Mouse (Mus musculus) lung, embryonic 16.5 days (tissue): ENCODE results near the gene Slc44a5. TPM values are rescaled to one million over a fixed set of nuclear protein-coding genes. Genes with fewer than 3 reads are reported as not detected.
"Not testable (repeated sequence)": the region's sequence is repeated elsewhere in the genome, so short reads cannot be mapped to it uniquely, and the experiment has no call there.

Source experiments
- ATAC-seq: fragments of 200-750 bp; cut with Nextera tagmentation; 2 replicates; pipeline ENCODE4 v1.8.0; 2017; ENCODE audit warnings: low read depth, mild to moderate bottlenecking, moderate library complexity
- H3K27ac ChIP-seq: fragments of 300-500 bp; sonication (generic); 2 replicates; pipeline ENCODE4 v1.5.1; 2014; ENCODE audit warnings: mild to moderate bottlenecking, control low read depth, low read length
- H3K27me3 ChIP-seq: fragments of 300-500 bp; sonication (generic); 2 replicates; pipeline ENCODE4 v1.6.1; 2014; ENCODE audit warnings: low read depth, low read length, mixed read lengths; ENCODE audit not compliant: control insufficient read depth, insufficient read depth
- H3K36me3 ChIP-seq: fragments of 300-500 bp; sonication (generic); 2 replicates; pipeline ENCODE4 v1.6.1; 2014; ENCODE audit warnings: low read length; ENCODE audit not compliant: control insufficient read depth, insufficient read depth
- H3K4me1 ChIP-seq: fragments of 300-500 bp; sonication (generic); replicated peaks from 2 replicates; pipeline ENCODE4 v1.6.1; 2014; ENCODE audit warnings: low read length, mixed read lengths; ENCODE audit not compliant: control insufficient read depth, insufficient read depth
- H3K4me2 ChIP-seq: fragments of 300-500 bp; sonication (generic); 2 replicates; pipeline ENCODE4 v1.6.1; 2014; ENCODE audit warnings: low read depth, low read length, control low read depth
- H3K4me3 ChIP-seq: fragments of 300-500 bp; sonication (generic); 2 replicates; pipeline ENCODE4 v1.5.1; 2014; ENCODE audit warnings: mild to moderate bottlenecking, low read length, control low read depth
- H3K9ac ChIP-seq: fragments of 300-500 bp; sonication (generic); 2 replicates; pipeline ENCODE4 v1.6.1; 2014; ENCODE audit warnings: low read length, control low read depth
- H3K9me3 ChIP-seq: fragments of 300-500 bp; sonication (generic); 2 replicates; pipeline ENCODE4 v1.6.1; 2016; ENCODE audit warnings: low read length; ENCODE audit not compliant: control insufficient read depth
- WGBS: fragments of 180-500 bp; shearing (Covaris S2); extraction: QIAGEN DNeasy Blood & Tissue Kit; methylation state at CpG from one replicate; pipeline ENCODE4 v1.1.7; 2014; 5-methylcytosine and 5-hydroxymethylcytosine counted together
- polyA plus RNA-seq: library from polyadenylated mRNA; unstranded; fragments of >200 nt; fragmentation: Nextera tagmentation; extraction: Ambion mirVana; gene quantifications from 2 replicates; pipeline ENCODE4 v1.2.1, GENCODE M21; 2015

Slc44a5 gene
- polyA plus RNA-seq, 1 experiment from 2014 or later, result 0.39 TPM

DNA sequence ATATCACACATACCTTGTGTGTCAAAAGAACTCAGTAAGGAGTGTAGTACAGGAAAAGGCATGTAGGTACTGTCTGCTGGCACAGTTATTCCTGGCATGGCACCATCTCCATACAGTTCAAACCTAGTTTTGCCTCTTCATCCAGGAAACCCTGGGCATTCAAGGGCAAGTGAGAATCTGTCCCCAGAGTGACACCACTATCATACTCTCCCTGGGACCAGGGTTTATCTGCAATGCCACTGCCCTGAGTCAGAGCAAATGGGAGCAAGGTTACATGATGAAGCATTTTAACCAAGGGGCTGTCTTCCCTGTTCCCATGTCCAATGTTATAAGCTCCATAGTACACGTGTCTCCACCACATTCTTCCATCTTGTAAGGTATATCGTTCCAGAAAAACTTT lies 278.2 kb downstream of the Slc44a5 start:
- H3K9ac ChIP-seq, result no peak overlapping the region
- WGBS, result 87% methylated on average over 2 of the region's 2 CpGs
- no peak overlapping the region for H3K27ac ChIP-seq
- no peak overlapping the region for H3K4me3 ChIP-seq
- no peaks in the 10 kb centered on the region for H3K36me3 ChIP-seq
- H3K27me3 ChIP-seq, result no peaks in the 10 kb centered on the region
- H3K4me2 ChIP-seq, result no peak overlapping the region
- no peaks in the 10 kb centered on the region for H3K9me3 ChIP-seq
- no peak for ATAC-seq
- H3K4me1 ChIP-seq, result no peaks in the 10 kb centered on the region

DNA sequence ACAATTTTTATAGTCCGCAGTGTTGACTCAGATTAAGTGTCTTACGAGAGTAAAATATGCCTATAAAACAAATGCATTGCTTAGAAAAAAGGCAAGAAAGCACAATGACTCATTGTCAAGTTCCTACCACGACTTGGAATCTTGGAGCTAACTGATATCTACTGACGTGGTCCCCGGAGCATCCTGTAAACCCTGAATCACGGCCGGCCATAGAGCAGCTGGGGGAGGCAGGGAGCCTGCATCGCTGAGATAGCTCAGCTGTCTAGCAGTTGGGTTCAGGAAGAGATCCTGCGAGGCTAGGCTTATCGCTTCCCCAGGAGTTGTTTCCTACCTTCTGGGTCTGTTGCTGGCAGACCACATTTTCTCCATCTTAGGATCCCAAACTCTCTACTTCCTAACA lies 279.0 kb downstream of the Slc44a5 start:
- 48% methylated on average over 10 of the region's 10 CpGs for WGBS
- H3K9ac ChIP-seq, result no peak overlapping the region
- ATAC-seq, result no peak
- no peak overlapping the region for H3K27ac ChIP-seq
- H3K27me3 ChIP-seq, result no peaks in the 10 kb centered on the region
- no peaks in the 10 kb centered on the region for H3K4me1 ChIP-seq
- no peaks in the 10 kb centered on the region for H3K9me3 ChIP-seq
- H3K4me3 ChIP-seq, result no peak overlapping the region
- no peaks in the 10 kb centered on the region for H3K36me3 ChIP-seq
- H3K4me2 ChIP-seq, result no peak overlapping the region

DNA sequence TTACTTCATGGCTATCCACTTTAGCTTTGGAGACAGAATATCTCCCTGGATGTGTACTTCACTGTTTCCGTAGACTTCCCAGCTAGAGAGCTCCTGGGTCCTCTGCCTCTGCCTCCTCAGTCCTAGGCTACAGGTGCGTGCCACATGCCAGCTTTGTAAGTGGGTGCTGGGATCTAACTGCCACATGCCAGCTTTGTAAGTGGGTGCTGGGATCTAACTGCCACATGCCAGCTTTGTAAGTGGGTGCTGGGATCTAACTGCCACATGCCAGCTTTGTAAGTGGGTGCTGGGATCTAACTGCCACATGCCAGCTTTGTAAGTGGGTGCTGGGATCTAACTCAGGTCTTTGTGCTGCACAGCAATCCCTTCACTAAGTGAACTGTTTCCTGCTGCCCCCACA lies 281.0 kb downstream of the Slc44a5 start:
- H3K9ac ChIP-seq, H3K27me3 ChIP-seq, H3K4me1 ChIP-seq, H3K4me3 ChIP-seq, H3K9me3 ChIP-seq, H3K27ac ChIP-seq, H3K36me3 ChIP-seq, ATAC-seq, H3K4me2 ChIP-seq: not testable (repeated sequence)
- WGBS, result 87% methylated on average over 2 of the region's 2 CpGs

GRCm38 (mm10) chr3:154257312-154257711 lies 284.1 kb downstream of the Slc44a5 start:
- Histone ChIP-seq H3K4me1 (no peaks in the 10 kb centered on the region), H3K27ac (no peak overlapping the region), H3K9me3 (no peaks in the 10 kb centered on the region), H3K4me3 (no peak overlapping the region), H3K9ac (no peak overlapping the region), H3K36me3 (no peaks in the 10 kb centered on the region), H3K27me3 (no peaks in the 10 kb centered on the region), H3K4me2 (no peak overlapping the region)
- no peak for ATAC-seq

DNA sequence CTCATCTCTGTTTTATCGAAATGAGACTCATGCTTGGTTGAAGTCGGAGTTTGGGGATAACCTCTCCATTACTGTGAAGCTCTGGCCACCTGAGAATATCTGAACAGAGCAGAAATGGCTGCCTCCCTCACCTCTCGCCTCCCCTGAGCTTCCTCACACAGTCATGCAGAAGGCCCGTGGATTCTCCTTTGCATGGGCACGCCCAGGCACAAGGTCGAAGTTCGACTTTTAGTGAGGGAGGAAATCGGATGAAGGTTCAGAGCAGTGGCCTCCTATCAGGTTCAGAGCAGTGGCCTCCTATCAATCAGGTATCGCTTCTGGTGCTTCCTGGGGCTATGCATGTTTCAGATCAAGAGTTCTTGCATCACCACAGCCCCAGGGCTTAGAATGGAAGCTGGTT lies 295.1 kb downstream of the Slc44a5 start:
- no peaks in the 10 kb centered on the region for H3K9me3 ChIP-seq
- ATAC-seq, result no peak
- no peaks in the 10 kb centered on the region for H3K4me1 ChIP-seq
- no peaks in the 10 kb centered on the region for H3K36me3 ChIP-seq
- H3K4me3 ChIP-seq, result no peak overlapping the region
- H3K9ac ChIP-seq, result no peak overlapping the region
- no peak overlapping the region for H3K4me2 ChIP-seq
- peaks cover 5% of the 10 kb centered on the region for H3K27me3 ChIP-seq
- WGBS, result 71% methylated on average over 9 of the region's 9 CpGs
- no peak overlapping the region for H3K27ac ChIP-seq

DNA sequence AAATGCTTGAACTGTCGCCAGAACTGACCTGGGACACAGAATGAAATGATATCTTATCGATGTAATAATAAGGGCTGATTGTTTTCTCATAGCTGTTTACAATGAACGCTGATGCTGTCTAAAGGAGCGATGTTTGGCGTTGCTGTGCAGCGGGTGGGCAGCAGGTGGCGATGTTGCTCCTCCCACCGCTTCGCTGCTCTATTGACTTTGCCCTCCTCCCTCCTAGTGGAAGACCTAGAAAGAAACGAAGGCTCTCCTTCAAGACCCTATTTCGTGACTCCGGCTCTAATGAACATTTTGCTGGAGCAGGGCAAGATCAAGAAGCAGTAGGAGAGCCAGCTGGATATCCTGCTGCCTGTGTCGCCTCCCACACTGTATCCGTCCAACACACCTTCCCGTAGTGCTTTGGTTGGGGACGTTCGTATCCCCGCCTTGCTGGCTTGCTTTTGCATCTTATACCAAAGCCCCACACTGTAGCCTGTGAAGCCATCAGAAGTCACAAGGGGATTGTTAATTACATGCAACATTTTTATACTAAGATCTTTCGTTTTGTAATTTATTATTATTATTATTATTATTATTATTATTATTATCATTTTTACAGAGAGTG lies 296.6 kb downstream of the Slc44a5 start:
- Histone ChIP-seq H3K9ac (0 out of 2 replicates have a peak overlapping the region, but pooled peaks have one; percentile 28), H3K4me3 (peak overlapping the region; percentile 24; the same call in 1 of the 2 replicates), H3K36me3 (no peaks in the 10 kb centered on the region), H3K27me3 (peaks cover 5% of the 10 kb centered on the region), H3K4me2 (peak overlapping the region; percentile 58), H3K4me1 (no peaks in the 10 kb centered on the region), H3K9me3 (no peaks in the 10 kb centered on the region), H3K27ac (no peak overlapping the region)
- ATAC-seq, result peak; percentile 61; the same call in 1 of the 2 replicates
- WGBS, result 15% methylated on average over 19 of the region's 19 CpGs

DNA sequence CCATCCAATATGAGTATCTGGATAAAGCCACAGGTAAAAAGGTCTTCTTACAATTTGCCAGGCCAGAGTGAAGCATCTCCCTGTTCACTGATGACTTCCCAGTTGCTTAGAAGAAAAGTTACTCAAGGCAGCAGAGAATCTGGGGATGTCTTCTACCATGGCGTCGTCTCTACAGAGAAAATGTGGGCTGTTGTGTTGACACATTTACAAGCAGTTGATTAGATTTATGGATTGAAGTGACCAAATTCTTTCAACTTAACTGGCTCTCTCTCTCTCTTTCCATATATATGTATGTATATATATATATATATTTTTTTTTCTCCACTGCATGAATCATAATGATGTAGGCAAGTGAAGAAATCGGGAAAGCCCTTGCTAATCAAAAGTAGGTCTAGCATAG lies 301.4 kb downstream of the Slc44a5 start:
- no peak overlapping the region for H3K4me2 ChIP-seq
- no peak overlapping the region for H3K4me3 ChIP-seq
- WGBS, result 57% methylated on average over 3 of the region's 3 CpGs
- H3K27me3 ChIP-seq, result peaks cover 5% of the 10 kb centered on the region
- H3K9ac ChIP-seq, result no peak overlapping the region
- no peak overlapping the region for H3K27ac ChIP-seq
- ATAC-seq, result no peak
- no peaks in the 10 kb centered on the region for H3K4me1 ChIP-seq
- H3K9me3 ChIP-seq, result no peaks in the 10 kb centered on the region
- H3K36me3 ChIP-seq, result no peaks in the 10 kb centered on the region

- Histone ChIP-seq H3K9ac (no peak overlapping the region), H3K4me2 (no peak overlapping the region), H3K36me3 (no peaks in the 10 kb centered on the region), H3K9me3 (no peaks in the 10 kb centered on the region), H3K4me3 (no peak overlapping the region), H3K4me1 (no peaks in the 10 kb centered on the region), H3K27me3 (no peaks in the 10 kb centered on the region), H3K27ac (no peak overlapping the region)
- WGBS, result 31% methylated on average over 3 of the region's 3 CpGs
- ATAC-seq, result no peak
Observed at GRCm38 (mm10) chr3:154284260-154284659, 311.0 kb downstream of the Slc44a5 start.

- Histone ChIP-seq H3K27ac (no peak overlapping the region), H3K4me3 (no peak overlapping the region), H3K9me3 (no peaks in the 10 kb centered on the region), H3K9ac (no peak overlapping the region), H3K27me3 (no peaks in the 10 kb centered on the region), H3K36me3 (no peaks in the 10 kb centered on the region), H3K4me2 (no peak overlapping the region), H3K4me1 (no peaks in the 10 kb centered on the region)
- no peak for ATAC-seq
- 47% methylated on average over 4 of the region's 4 CpGs for WGBS
Observed at GRCm38 (mm10) chr3:154285351-154285750, 312.1 kb downstream of the Slc44a5 start.

GRCm38 (mm10) chr3:154287217-154287616 lies 314.0 kb downstream of the Slc44a5 start:
- H3K4me3 ChIP-seq, result no peak overlapping the region
- no peaks in the 10 kb centered on the region for H3K27me3 ChIP-seq
- H3K4me2 ChIP-seq, result no peak overlapping the region
- no peak overlapping the region for H3K9ac ChIP-seq
- H3K9me3 ChIP-seq, result no peaks in the 10 kb centered on the region
- 70% methylated on average over 2 of the region's 2 CpGs for WGBS
- H3K4me1 ChIP-seq, result no peaks in the 10 kb centered on the region
- no peak overlapping the region for H3K27ac ChIP-seq
- peak; percentile 64; the same call in 1 of the 2 replicates for ATAC-seq
- no peaks in the 10 kb centered on the region for H3K36me3 ChIP-seq
